Mouse (Mus musculus) lung, postnatal 36 days (tissue): ENCODE measurements at regions not wholly inside any gene's neighbourhood (a gene's known extent, or its start where the extent isn't known, plus 50 kb on each side); places are given as distances from the start of the nearest gene placed in this dataset.

Experiments used
- DNase-seq: peaks from one replicate; pipeline ENCODE4 v3.0.0; 2022; ENCODE audit warnings: mixed read lengths

DNA sequence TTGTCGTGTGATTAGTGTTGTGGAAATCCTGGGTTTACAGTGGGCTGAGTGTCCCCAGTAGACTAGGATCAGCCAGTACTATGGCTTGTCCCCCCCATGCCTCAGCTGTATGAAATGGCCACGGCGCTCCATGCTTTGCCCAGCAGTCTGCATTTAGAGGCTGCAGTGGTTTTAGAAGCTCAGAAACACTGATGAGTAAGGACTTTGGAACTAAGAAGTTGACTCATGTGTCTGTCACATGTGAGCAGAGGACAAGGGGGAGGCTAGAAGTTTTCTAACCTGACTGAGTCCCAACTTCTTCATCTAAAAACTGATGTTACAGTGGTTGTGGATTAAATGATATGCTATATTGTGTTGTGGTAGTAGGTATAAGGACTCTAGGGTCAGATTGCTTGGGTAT is 371.5 kb downstream of the Bckdhb start:
- no peak for DNase-seq

- no peak for DNase-seq
These were observed 379.5 kb downstream of the Bckdhb start for GRCm38 (mm10) chr9:84304398-84304797.

DNA sequence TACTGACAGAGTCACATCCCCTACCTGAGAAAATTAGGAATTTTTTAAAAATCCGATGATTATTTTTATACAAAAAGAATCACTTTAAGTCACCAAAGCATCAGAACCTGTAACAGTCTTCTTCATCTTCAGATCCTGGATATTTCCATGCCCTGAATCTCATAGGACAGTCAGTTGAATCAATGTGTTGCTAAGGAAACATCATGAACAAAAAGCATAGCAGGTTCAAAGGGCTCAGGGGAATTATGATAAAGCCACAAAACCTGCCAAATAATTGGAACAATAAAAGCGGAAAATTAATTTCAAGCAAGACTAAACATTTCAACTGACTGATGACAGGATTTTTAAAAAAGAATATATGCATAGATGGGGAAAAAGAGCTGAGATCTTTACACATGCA is 393.9 kb downstream of the Bckdhb start:
- DNase-seq = no peak

- DNase-seq = no peak
These were observed 394.4 kb downstream of the Bckdhb start for GRCm38 (mm10) chr9:84319338-84319737.

DNA sequence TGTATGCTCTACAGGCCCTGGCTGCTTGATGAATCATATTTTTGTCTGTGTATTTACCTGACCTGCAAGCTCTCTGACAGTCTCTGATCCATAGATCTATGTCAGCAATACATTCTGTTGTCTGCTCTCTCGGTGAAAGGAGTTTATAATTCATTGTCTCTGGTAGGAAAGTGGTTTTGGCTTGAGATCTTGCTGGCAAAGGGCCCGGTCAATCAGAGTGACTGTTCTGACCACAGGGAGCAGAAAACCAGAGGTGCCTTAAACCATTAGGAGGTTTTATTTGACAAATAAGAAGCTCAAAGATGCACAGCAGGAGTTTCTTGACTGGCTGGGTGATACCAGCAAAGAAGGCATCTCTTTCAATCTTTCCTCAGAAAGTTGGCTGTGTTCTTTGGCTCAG is 398.2 kb downstream of the Bckdhb start:
- DNase-seq = no peak

DNA sequence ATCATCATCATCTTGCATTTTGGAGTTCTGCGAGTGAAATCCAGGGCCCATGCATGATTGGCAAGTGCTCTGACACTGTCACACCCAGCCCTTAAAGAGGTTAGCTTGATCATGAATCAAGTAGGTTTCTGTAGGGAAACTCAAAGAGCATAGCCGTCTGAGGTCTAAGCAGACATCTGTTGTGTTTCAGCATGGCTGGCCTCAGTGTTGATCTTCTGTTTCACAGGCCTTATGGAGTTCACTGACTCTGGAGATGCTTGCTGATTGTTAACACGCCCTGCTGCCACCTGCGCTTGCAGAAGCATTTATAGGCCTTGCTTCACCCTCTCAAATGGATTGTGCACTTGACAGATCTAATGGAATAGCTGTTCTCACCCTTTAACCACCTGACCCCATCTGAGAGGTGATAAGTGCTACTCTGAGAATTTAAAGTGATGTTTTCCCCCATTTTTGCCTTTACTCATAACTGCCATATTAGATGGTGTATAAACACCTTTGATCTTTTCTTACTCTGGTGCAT is 406.2 kb downstream of the Bckdhb start:
- no peak for DNase-seq

DNA sequence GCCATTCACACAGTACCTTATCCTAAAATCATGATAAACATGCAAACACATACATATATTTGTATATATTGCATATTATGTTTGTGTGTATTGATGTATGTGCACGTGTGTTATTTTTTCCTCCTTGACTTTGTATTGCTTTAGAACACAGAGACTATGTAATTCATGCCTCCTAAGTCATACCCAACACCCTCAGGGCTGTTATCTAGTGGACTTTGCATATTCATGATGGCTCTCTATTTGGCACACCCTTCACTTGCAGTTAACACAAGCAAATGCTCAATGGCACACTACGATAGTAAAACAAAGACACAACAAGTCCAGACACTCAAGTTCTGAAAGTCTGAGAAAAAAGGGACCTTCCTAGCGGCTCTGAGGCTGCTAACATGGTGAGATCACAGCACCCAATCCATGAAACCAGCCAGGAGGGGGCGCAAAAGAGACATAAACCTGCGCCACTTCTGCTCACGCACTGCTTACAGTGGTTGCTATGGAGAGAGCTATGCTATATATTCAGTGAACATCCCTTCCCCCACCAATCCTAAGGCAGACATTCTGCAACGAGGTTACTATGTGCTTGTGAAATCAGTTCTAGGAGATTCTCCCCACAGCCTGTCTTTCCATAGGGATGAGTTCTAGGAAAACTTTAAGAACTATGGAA is 418.6 kb downstream of the Bckdhb start:
- DNase-seq = peak; percentile 85

DNA sequence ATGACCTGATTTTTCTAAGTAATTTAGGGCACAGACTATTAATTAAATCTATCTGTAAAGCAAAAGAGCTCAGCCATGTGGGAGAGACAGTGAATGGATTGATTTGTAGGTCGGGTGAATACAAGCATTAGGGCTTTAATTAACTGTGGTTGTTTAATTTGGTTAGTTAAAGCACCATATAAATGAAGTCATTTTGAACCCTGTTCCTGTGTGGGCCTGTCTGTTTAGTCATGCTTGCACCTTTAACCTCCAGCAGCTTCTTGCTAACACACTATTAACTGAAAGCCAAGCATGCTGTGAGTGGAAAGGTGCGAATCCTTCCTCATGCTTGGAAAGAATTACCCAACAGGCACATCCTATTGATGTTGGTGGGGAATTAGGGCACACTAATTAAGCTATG is 425.3 kb downstream of the Bckdhb start:
- no peak for DNase-seq

GRCm38 (mm10) chr9:84354409-84354808 is 429.5 kb downstream of the Bckdhb start:
- no peak for DNase-seq

DNA sequence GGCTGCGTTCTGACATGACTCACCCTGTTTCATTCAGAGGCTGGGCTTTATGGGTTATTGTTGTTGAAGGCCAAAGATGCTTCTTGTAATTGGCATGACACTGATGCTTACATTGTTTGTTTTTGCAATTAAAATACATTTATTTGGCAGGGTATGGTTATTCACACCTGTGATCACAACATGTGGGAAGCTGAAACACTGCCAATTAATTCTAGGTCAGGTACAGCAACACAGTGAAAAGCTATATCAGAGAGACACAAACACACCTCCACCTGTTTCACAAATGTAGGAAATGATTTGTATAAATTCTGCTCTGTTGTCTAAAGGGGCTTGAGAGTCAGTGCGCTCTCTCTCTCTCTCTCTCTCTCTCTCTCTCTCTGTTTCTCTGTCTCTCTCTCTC is 431.2 kb downstream of the Bckdhb start:
- DNase-seq = no peak

DNA sequence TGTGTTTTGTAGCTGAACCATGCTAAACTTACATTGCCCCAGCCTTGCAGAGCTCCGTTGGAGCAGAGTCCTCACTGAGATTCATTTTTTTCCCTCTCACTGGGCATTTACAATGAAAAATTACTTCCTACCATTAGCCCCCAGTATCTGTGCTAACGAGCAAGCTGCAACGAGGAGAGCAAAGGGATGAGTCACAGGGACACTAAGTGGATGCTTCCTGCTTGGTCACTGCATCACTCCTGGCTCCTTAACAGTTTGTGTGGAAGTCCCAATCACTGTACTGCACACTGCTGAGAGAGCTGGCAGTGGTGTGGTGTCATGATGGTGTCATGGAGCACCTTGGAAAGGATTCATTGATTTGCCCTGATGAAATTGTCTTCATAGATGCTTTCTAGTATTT is 434.9 kb downstream of the Bckdhb start:
- DNase-seq = no peak

- DNase-seq = no peak
These were observed 435.5 kb downstream of the Bckdhb start for GRCm38 (mm10) chr9:84360484-84360883.

- no peak for DNase-seq
These were observed 438.5 kb downstream of the Bckdhb start for GRCm38 (mm10) chr9:84363478-84363877.

- DNase-seq = no peak
These were observed 444.3 kb downstream of the Bckdhb start for GRCm38 (mm10) chr9:84369200-84369599.

GRCm38 (mm10) chr9:84370260-84370659 is 445.3 kb downstream of the Bckdhb start:
- DNase-seq = no peak

GRCm38 (mm10) chr9:84375746-84376145 is 450.8 kb downstream of the Bckdhb start:
- DNase-seq = no peak

DNA sequence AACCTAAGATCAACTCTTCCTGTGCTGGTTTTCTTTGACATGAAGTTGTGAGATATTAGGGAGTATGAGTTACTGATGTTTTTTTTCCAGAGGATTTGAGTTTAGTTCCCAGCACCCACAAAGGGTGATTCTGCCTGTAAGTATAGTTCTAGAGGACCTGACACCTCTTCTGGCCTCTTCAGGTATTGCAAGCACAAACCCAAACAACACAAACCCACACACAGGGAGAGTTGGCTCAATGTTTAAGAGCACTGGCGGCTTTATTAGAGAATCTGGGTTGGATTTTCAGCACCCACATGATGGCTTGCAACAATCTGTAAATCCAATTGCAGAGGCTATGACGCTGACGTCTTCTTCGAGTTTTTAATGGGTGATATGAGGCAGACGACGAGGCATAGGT is 451.7 kb downstream of the Bckdhb start:
- no peak for DNase-seq

GRCm38 (mm10) chr9:84381942-84382341 is 457.0 kb downstream of the Bckdhb start:
- DNase-seq = no peak

DNA sequence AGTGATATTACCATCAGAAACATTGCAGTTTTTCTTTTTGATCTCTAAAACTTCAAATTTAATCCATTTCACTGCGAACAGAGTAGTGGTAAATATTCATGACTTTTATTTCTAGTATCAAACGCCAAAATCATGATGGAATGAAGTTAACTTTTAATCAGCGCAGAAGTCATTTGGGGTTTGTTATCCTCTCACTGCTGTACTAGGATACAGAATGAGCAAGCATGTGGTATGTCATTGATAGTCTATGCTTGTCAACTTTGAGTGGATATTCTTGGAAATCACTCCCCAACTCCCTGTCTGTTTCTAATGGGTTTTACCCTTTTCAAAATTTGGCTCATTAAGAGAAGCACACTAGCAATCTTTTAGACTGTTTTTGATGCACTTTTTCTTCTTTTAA is 464.9 kb downstream of the Bckdhb start:
- no peak for DNase-seq

DNA sequence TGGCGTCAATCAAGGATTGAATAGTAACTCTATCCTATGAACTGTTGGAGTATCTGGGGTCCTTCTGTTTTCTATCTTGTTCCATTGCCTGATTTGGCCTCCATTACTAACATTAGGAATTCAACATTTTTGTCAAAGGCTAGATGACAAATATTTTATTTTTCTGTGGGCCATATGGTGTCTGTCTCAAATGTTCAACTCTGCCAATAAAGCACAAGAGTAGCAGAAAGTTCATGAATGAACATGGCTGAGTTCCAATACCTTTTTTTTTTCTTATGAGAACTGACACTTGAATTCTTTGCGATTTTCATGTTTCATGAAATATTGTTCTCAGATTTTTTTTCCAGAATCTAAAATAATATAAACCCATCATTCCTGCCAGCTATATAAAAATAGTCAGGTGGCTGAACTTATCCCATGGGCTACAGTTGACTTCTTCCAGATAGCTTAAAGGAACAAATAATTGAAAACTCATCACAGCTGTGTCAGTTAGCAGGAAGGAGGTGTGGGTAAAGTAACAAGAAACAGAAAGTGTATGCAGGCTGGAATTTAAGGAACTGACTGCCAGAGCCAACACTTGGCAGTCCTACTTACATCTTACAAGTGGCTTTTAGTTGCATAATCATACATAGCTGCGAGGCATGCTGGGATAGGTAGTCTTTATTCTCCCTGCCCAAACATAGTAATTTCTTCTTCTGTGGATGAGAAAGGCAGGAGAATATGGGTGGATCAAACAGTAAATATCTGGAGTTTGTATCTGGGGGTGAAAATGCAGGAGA is 469.8 kb downstream of the Bckdhb start:
- DNase-seq = peak; percentile 76

GRCm38 (mm10) chr9:84399481-84399880 is 474.5 kb downstream of the Bckdhb start:
- DNase-seq = no peak

DNA sequence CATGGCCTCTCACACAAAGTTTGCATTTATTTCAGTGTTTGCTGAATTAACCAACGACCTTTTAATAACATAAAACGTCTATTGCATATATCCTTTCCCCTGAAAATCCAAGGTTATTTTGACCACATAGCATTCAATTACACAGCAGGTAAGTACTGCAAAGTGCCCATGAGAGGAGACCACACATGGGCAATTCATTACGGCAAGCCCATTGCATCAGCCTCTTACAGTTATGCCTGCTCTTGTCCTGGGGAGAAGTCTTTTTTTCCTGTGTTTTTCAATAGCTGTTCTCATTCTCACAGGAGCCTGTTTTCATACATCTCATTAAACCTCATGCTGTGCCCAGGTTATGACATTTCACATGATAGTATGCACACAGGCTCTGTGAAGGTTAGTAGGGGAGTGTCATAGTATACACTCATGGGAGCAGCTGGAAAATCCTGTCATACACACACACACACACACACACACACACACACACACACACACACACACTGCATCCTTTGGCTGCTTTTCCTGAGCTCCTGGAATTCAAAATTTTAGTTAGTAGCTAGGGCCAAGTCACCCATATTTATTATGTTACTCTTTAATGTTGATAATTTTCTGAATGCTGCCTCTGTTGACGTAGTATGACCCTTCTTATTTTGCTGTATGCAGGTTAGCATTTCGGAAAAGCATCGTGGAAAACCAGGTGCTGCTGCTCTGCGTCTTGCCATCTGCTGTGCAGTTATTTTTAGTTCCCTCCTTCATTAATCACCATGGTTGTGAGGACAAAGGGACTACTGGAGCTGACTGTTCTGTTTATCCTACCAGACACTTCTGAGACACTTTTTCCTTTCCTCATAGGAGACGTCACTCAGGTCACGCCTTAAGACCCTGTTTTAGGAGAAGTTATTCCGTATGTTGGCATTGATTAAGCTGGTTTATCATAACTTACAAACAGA is 483.6 kb downstream of the Bckdhb start:
- DNase-seq = no peak
